Mouse (Mus musculus) CH12.LX (cell line): ENCODE results near the gene Otud7a. TPM values are rescaled to one million over a fixed set of nuclear protein-coding genes. Genes with fewer than 3 reads are reported as not detected.

Experiments
- DNase-seq: peaks from one replicate; pipeline ENCODE4 v3.0.0-alpha.2; 2013; ENCODE audit errors: extremely low read depth
- H3K27ac ChIP-seq: 2 replicates; pipeline ENCODE4 v1.5.1; 2012; ENCODE audit warnings: low read depth, mild to moderate bottlenecking, control low read depth, moderate library complexity; ENCODE audit not compliant: insufficient read depth
- H3K27me3 ChIP-seq: replicated peaks from 2 replicates; pipeline ENCODE3; 2012; ENCODE audit warnings: inconsistent platforms
- H3K36me3 ChIP-seq, 2 experiments: replicated peaks in 1 of 2; 2 replicates each; pipeline versions ENCODE3 to v1.6.1; 2012; ENCODE audit warnings: inconsistent platforms in 1 of 2, low read length in 1 of 2, mild to moderate bottlenecking in 1 of 2, mixed read lengths in 1 of 2, moderate library complexity in 1 of 2; ENCODE audit not compliant: control insufficient read depth in 1 of 2, insufficient read depth in 1 of 2
- H3K4me1 ChIP-seq, 2 experiments: 2 replicates each; pipeline ENCODE4 v1.6.1; 2012; ENCODE audit warnings: inconsistent platforms in 1 of 2, moderate library complexity in 1 of 2; ENCODE audit not compliant: insufficient read depth in 2 of 2, control insufficient read depth in 1 of 2
- H3K4me2 ChIP-seq: 2 replicates; pipeline ENCODE4 v1.6.1; 2012; ENCODE audit warnings: low read depth, mild to moderate bottlenecking, control low read depth; ENCODE audit not compliant: poor library complexity, insufficient read depth, severe bottlenecking
- H3K4me3 ChIP-seq, 3 experiments: fragments of 150-350 bp in 1 of 3; sonication (generic) in 1 of 3; replicated peaks in 1 of 3; 2 replicates each; pipeline versions ENCODE3 to v1.5.1; 2011 to 2012; ENCODE audit warnings: low read depth in 2 of 3, low read length in 2 of 3, mild to moderate bottlenecking in 2 of 3, moderate library complexity in 2 of 3, control low read depth in 1 of 3, improper control_type of control experiment in 1 of 3, inconsistent platforms in 1 of 3, mixed read lengths in 1 of 3; ENCODE audit not compliant: poor library complexity in 1 of 3
- H3K79me2 ChIP-seq: replicated peaks from 2 replicates; pipeline ENCODE4 v1.6.1; 2012; ENCODE audit warnings: mild to moderate bottlenecking, moderate library complexity; ENCODE audit not compliant: control insufficient read depth, poor library complexity, insufficient read depth, severe bottlenecking; ENCODE audit errors: extremely low read depth
- H3K9ac ChIP-seq: 2 replicates; pipeline ENCODE4 v1.6.1; 2012; ENCODE audit warnings: low read depth, mild to moderate bottlenecking, control low read depth, moderate library complexity; ENCODE audit not compliant: insufficient read depth
- H3K9me3 ChIP-seq: replicated peaks from 2 replicates; pipeline ENCODE3; 2012; ENCODE audit warnings: low read length, inconsistent platforms, mixed read lengths
- BHLHE40 ChIP-seq: IDR thresholded peaks from 2 replicates; pipeline ENCODE4 v1.6.1; 2011; ENCODE audit warnings: mild to moderate bottlenecking, low read depth, low read length, improper control_type of control experiment
- CHD1 ChIP-seq: IDR thresholded peaks from 2 replicates; pipeline ENCODE4 v1.6.1; 2012; ENCODE audit warnings: low read depth, low read length, improper control_type of control experiment, inconsistent platforms
- CHD2 ChIP-seq: IDR thresholded peaks from 2 replicates; pipeline ENCODE4 v1.6.1; 2011; ENCODE audit warnings: low read length, improper control_type of control experiment
- CTCF ChIP-seq, 2 experiments: IDR thresholded peaks in 1 of 2; conservative IDR thresholded peaks in 1 of 2; 2 replicates each; pipeline ENCODE4 v1.5.1; 2011 to 2012; ENCODE audit warnings: low read depth in 2 of 2, low read length in 2 of 2, improper control_type of control experiment in 1 of 2, inconsistent platforms in 1 of 2, mild to moderate bottlenecking in 1 of 2, moderate library complexity in 1 of 2
- ELF1 ChIP-seq: IDR thresholded peaks from 2 replicates; pipeline ENCODE4 v1.6.1; 2014; ENCODE audit warnings: low read depth, mild to moderate bottlenecking, inconsistent platforms, low read length, improper control_type of control experiment
- EP300 ChIP-seq: IDR thresholded peaks from 2 replicates; pipeline ENCODE4 v1.6.1; 2011; ENCODE audit warnings: low read length, improper control_type of control experiment
- HCFC1 ChIP-seq: IDR thresholded peaks from 2 replicates; pipeline ENCODE4 v1.6.1; 2012; ENCODE audit warnings: low read depth, mild to moderate bottlenecking, inconsistent platforms, low read length, improper control_type of control experiment
- IRF4 ChIP-seq: IDR thresholded peaks from 2 replicates; pipeline ENCODE4 v1.6.1; 2014; ENCODE audit warnings: low read depth, mild to moderate bottlenecking, inconsistent platforms, low read length, improper control_type of control experiment
- MAFK ChIP-seq: IDR thresholded peaks from 2 replicates; pipeline ENCODE4 v1.6.1; 2011; ENCODE audit warnings: low read length, improper control_type of control experiment; ENCODE audit not compliant: insufficient replicate concordance
- MEF2A ChIP-seq: IDR thresholded peaks from 2 replicates; pipeline ENCODE4 v1.6.1; 2014; ENCODE audit warnings: low read depth, mild to moderate bottlenecking, inconsistent platforms, low read length, improper control_type of control experiment, borderline replicate concordance
- MXI1 ChIP-seq: IDR thresholded peaks from 2 replicates; pipeline ENCODE4 v1.6.1; 2011; ENCODE audit warnings: mild to moderate bottlenecking, low read depth, low read length, improper control_type of control experiment
- MYC ChIP-seq: IDR thresholded peaks from 2 replicates; pipeline ENCODE4 v1.6.1; 2011; ENCODE audit warnings: low read depth, mild to moderate bottlenecking, improper control_type of control experiment, low read length
- NELFE ChIP-seq: IDR thresholded peaks from 2 replicates; pipeline ENCODE4 v1.6.1; 2011; ENCODE audit warnings: low read depth, low read length, improper control_type of control experiment
- PAX5 ChIP-seq: IDR thresholded peaks from 2 replicates; pipeline ENCODE4 v1.6.1; 2012; ENCODE audit warnings: low read length, inconsistent platforms, mixed read lengths
- POLR2A ChIP-seq: IDR thresholded peaks from 2 replicates; pipeline ENCODE4 v1.6.1; 2011; ENCODE audit warnings: low read depth, mild to moderate bottlenecking, improper control_type of control experiment, low read length
- RCOR1 ChIP-seq: conservative IDR thresholded peaks from 2 replicates; pipeline ENCODE4 v1.6.1; 2012; ENCODE audit warnings: low read depth, mild to moderate bottlenecking, inconsistent platforms, low read length, improper control_type of control experiment
- SMC3 ChIP-seq: IDR thresholded peaks from 2 replicates; pipeline ENCODE4 v1.6.1; 2011; ENCODE audit warnings: low read depth, low read length, improper control_type of control experiment
- TCF12 ChIP-seq: IDR thresholded peaks from 2 replicates; pipeline ENCODE4 v1.6.1; 2014; ENCODE audit warnings: low read depth, mild to moderate bottlenecking, inconsistent platforms, low read length, improper control_type of control experiment
- USF1 ChIP-seq: IDR thresholded peaks from 2 replicates; pipeline ENCODE4 v1.6.1; 2014; ENCODE audit warnings: low read depth, mild to moderate bottlenecking, inconsistent platforms, low read length, improper control_type of control experiment
- ZKSCAN1 ChIP-seq: IDR thresholded peaks from 2 replicates; pipeline ENCODE4 v1.6.1; 2012; ENCODE audit warnings: low read depth, inconsistent platforms, low read length, improper control_type of control experiment, borderline replicate concordance
- ZMIZ1 ChIP-seq: IDR thresholded peaks from 2 replicates; pipeline ENCODE4 v1.6.1; 2012; ENCODE audit warnings: low read depth, mild to moderate bottlenecking, inconsistent platforms, low read length, improper control_type of control experiment
- dilution Hi-C: fragments of 300-500 bp; cut with MboI; formaldehyde crosslinking; loops from 2 replicates; pipeline ENCODE4 v1.14.3; 2020; ENCODE audit warnings: low sequenced_read_pairs; ENCODE audit not compliant: extremely low pct_unique_long_range_greater_than_20kb, extremely low pct_ligation_motif_present
- in situ Hi-C: fragments of 300-500 bp; cut with MboI; formaldehyde crosslinking; loops from 3 replicates; pipeline ENCODE4 v1.14.3; 2019; ENCODE audit warnings: low sequenced_read_pairs, low pct_ligation_motif_present, low pct_unique_long_range_greater_than_20kb, mixed read lengths
- polyA plus RNA-seq: library from polyadenylated mRNA; unstranded; fragments of >175 nt; gene quantifications from 2 replicates; pipeline ENCODE4 v1.2.1, GENCODE M21; 2012; ENCODE audit warnings: low read depth; ENCODE audit not compliant: insufficient read length
- total RNA-seq, 2 experiments: library from RNA; depleted of rRNA; stranded (reverse); fragments of 300-350 nt in 1 of 2; fragments of >200 nt in 1 of 2; gene quantifications; 2 replicates each; pipeline ENCODE4 v1.2.3; 2012 to 2014

Gene Otud7a
- total and polyA plus RNA-seq, 3 experiments = not detected

DNA sequence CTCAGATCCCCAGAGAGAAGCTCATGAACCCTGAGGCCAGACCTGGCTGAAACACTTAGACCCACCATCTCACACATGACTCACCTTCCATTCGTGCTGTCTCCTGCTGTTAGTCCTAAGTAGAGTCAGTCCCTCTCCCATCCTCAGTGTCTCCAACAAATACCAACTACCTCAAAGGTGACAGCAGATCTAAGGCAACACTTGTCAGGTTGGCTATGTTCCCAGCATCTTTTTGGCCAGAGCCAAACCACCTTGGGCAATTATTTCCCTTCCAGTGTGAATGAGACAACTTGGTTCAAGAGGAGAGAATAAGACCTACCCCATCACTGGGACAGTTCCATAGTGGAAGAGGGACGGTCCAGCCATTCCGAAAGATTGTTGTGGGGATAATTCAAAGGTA lies 10.7 kb downstream of the Otud7a start:
- H3K27ac ChIP-seq = no peak overlapping the region
- H3K4me3 ChIP-seq = no peak overlapping the region
- no peak for TF ChIP-seq MEF2A
- TF ChIP-seq ELF1 = no peak
- TF ChIP-seq ZMIZ1 = no peak
- TF ChIP-seq TCF12 = no peak
- no peak for TF ChIP-seq ZKSCAN1
- no peak for TF ChIP-seq CHD2
- TF ChIP-seq PAX5 = no peak
- TF ChIP-seq MYC = no peak
- TF ChIP-seq NELFE = no peak
- no peak for TF ChIP-seq SMC3
- TF ChIP-seq USF1 = no peak
- no peak for TF ChIP-seq RCOR1
- no peak for TF ChIP-seq MXI1
- TF ChIP-seq HCFC1 = no peak
- no peak for TF ChIP-seq CTCF (conservative IDR thresholded peaks at IDR 0.05 in 1 of 2, IDR thresholded peaks at IDR 0.05 in 1 of 2; ENCODE audit: low read depth in 2 of 2, low read length in 2 of 2)
- no peaks in the 10 kb centered on the region for H3K9me3 ChIP-seq
- in situ Hi-C loops = no loop called here
- H3K4me1 ChIP-seq = no peaks in the 10 kb centered on the region
- no peaks in the 10 kb centered on the region for H3K36me3 ChIP-seq
- H3K79me2 ChIP-seq = no peaks in the 10 kb centered on the region
- H3K27me3 ChIP-seq = peaks cover 55% of the 10 kb centered on the region
- H3K4me2 ChIP-seq = no peak overlapping the region
- DNase-seq = no peak
- H3K9ac ChIP-seq = no peak overlapping the region
- dilution Hi-C loops = no loop called here

DNA sequence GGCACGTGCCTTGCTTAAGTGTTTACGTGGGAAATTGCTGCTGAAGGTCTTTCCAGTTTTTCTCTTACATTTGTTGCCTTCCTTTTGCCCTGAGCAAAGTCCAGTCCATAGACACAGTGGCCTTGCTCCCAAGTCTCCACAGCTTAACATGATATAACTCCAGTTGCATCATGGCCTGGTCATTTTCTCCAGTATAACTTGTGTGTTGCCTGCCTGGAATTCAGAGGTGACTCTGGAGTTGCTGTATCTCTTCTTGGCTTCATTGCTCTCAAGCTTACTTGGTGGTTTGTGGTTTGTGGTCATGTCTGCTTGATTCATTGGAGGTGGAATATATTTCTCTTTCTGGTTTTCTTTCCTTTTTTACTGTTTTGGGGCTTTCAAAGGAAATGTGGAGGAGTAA lies 17.7 kb downstream of the Otud7a start:
- H3K9ac ChIP-seq = no peak overlapping the region
- no peaks in the 10 kb centered on the region for H3K4me1 ChIP-seq
- H3K27me3 ChIP-seq = peaks cover 36% of the 10 kb centered on the region
- no peaks in the 10 kb centered on the region for H3K79me2 ChIP-seq
- no peak overlapping the region for H3K4me3 ChIP-seq
- no peak overlapping the region for H3K27ac ChIP-seq
- in situ Hi-C loops = no loop called here
- no peaks in the 10 kb centered on the region for H3K9me3 ChIP-seq
- H3K36me3 ChIP-seq = no peaks in the 10 kb centered on the region
- TF ChIP-seq TCF12 (no peak), IRF4 (no peak), BHLHE40 (no peak), POLR2A (no peak), MYC (no peak), NELFE (no peak), SMC3 (no peak), MAFK (no peak), CHD1 (no peak), MEF2A (no peak), EP300 (no peak), RCOR1 (no peak)
- TF ChIP-seq, all 38 proteins: peak for 0
- no peak overlapping the region for H3K4me2 ChIP-seq
- dilution Hi-C loops = no loop called here
- no peak for DNase-seq
